Mouse (Mus musculus) c-Kit-positive CD71-positive TER-119-negative erythroid progenitor cells, embryonic 14.5 days (primary cell): ENCODE data around the gene Rapgef6.

Source experiments
- DNase-seq: peaks from one replicate; pipeline ENCODE4 v3.0.0-alpha.2; 2013; ENCODE audit warnings: low read depth

The Rapgef6 gene

GRCm38 (mm10) chr11:54735114-54735513 lies 212.5 kb downstream of the Rapgef6 start:
- DNase-seq: no peak

- DNase-seq: no peak
Observed at GRCm38 (mm10) chr11:54736903-54737302, 214.3 kb downstream of the Rapgef6 start.

GRCm38 (mm10) chr11:54739012-54739750 lies 216.5 kb downstream of the Rapgef6 start:
- peak; percentile 25 for DNase-seq

GRCm38 (mm10) chr11:54741330-54741729 lies 218.7 kb downstream of the Rapgef6 start:
- no peak for DNase-seq

GRCm38 (mm10) chr11:54744231-54744630 lies 221.6 kb downstream of the Rapgef6 start:
- DNase-seq: no peak
